Mouse (Mus musculus): ENCODE results near the gene Cep290.
"Not testable (repeated sequence)": the region's sequence is repeated elsewhere in the genome, so short reads cannot be mapped to it uniquely, and the experiment has no call there.

Cep290 gene

GRCm38 (mm10) chr10:100487097-100487978, at the start of gene Cep290, which contains the start of gene Tmtc3:
Gene Cep290 (plus strand): TSS chr10:100487558.
Gene Tmtc3 (minus strand): TSS chr10:100487350.
- DNase-seq (ENCODE audit: low read depth): peak; percentile 99

- no peak for DNase-seq (ENCODE audit: low read depth)
These were observed 38.0 kb upstream of the Cep290 start for GRCm38 (mm10) chr10:100449394-100449793.

GRCm38 (mm10) chr10:100460515-100460914, 26.8 kb upstream of the Cep290 start:
- DNase-seq (ENCODE audit: low read depth): peak; percentile 65

GRCm38 (mm10) chr10:100475040-100475439, 12.3 kb upstream of the Cep290 start:
- peak; percentile 66 for DNase-seq (ENCODE audit: low read depth)

GRCm38 (mm10) chr10:100479538-100479937, 7.8 kb upstream of the Cep290 start:
- DNase-seq (ENCODE audit: low read depth): no peak

GRCm38 (mm10) chr10:100486701-100487096, 659 bp upstream of the Cep290 start:
- peak; percentile 48 for DNase-seq (ENCODE audit: low read depth)

- no peak for DNase-seq (ENCODE audit: low read depth)
These were observed 4.6 kb downstream of the Cep290 start for GRCm38 (mm10) chr10:100491916-100492315.

- no peak for DNase-seq (ENCODE audit: low read depth)
These were observed 11.0 kb downstream of the Cep290 start for GRCm38 (mm10) chr10:100498309-100498708.

GRCm38 (mm10) chr10:100508170-100508569, 20.8 kb downstream of the Cep290 start:
- DNase-seq (ENCODE audit: low read depth): no peak

- no peak for DNase-seq (ENCODE audit: low read depth)
These were observed 34.3 kb downstream of the Cep290 start for GRCm38 (mm10) chr10:100521617-100522016.

- DNase-seq (ENCODE audit: low read depth): no peak
These were observed 35.0 kb downstream of the Cep290 start for GRCm38 (mm10) chr10:100522330-100522729.

- DNase-seq (ENCODE audit: low read depth): no peak
These were observed 37.4 kb downstream of the Cep290 start for GRCm38 (mm10) chr10:100524499-100525390.

- no peak for DNase-seq (ENCODE audit: low read depth)
These were observed 69.3 kb downstream of the Cep290 start for GRCm38 (mm10) chr10:100556566-100557175.

GRCm38 (mm10) chr10:100560194-100560883, 73.0 kb downstream of the Cep290 start:
- DNase-seq (ENCODE audit: low read depth): not testable (repeated sequence)

- DNase-seq (ENCODE audit: low read depth): no peak
These were observed 76.8 kb downstream of the Cep290 start for GRCm38 (mm10) chr10:100564112-100564511.

- DNase-seq (ENCODE audit: low read depth): peak; percentile 61
These were observed 84.3 kb downstream of the Cep290 start for GRCm38 (mm10) chr10:100571707-100572106.

GRCm38 (mm10) chr10:100574505-100575149, 87.3 kb downstream of the Cep290 start:
- DNase-seq (ENCODE audit: low read depth): no peak

- no peak for DNase-seq (ENCODE audit: low read depth)
These were observed 87.9 kb downstream of the Cep290 start for GRCm38 (mm10) chr10:100575294-100575693.

- no peak for DNase-seq (ENCODE audit: low read depth)
These were observed 96.8 kb downstream of the Cep290 start for GRCm38 (mm10) chr10:100584178-100584577.

GRCm38 (mm10) chr10:100588524-100588923, 101.2 kb downstream of the Cep290 start:
- no peak for DNase-seq (ENCODE audit: low read depth)

GRCm38 (mm10) chr10:100588932-100589388, 101.6 kb downstream of the Cep290 start:
- peak; percentile 96 for DNase-seq (ENCODE audit: low read depth)

Measured in NIH3T3 (cell line).